Mouse (Mus musculus): Measurements from ENCODE around the gene Adssl1. TPM values are rescaled to one million over a fixed set of nuclear protein-coding genes. Genes with fewer than 3 reads are reported as not detected.
A peak's percentile ranks its signal among the peaks of the same experiment; 100 is the strongest.

Gene Adssl1
- polyA plus RNA-seq, 1 experiment = 202 TPM

GRCm38 (mm10) chr12:112683351-112683750 lies 63.5 kb downstream of the Adssl1 start:
- Histone ChIP-seq H3K27me3 (ENCODE audit: control insufficient read depth, insufficient read depth, insufficient read length) (no peaks in the 10 kb centered on the region), H3K4me2 (ENCODE audit: low read depth) (no peak overlapping the region), H3K36me3 (ENCODE audit: control insufficient read depth, insufficient read depth) (no peaks in the 10 kb centered on the region), H3K4me3 (no peak overlapping the region), H3ac (ENCODE audit: control insufficient read depth, insufficient read length) (no peak overlapping the region), H3K79me2 (ENCODE audit: control insufficient read depth, insufficient read depth) (no peaks in the 10 kb centered on the region)
- TF ChIP-seq MYOD1 (IDR thresholded peaks at IDR 0.05; ENCODE audit: control insufficient read depth in 1 of 3, insufficient read length in 2 of 3, low read depth in 2 of 3) (peak in 1 of 3 experiments; percentile 5), MYOG (IDR thresholded peaks at IDR 0.05; ENCODE audit: control insufficient read depth in 1 of 3, insufficient read depth in 1 of 3, insufficient read length in 2 of 3, low read depth in 2 of 3) (no peak), MAX (IDR thresholded peaks at IDR 0.05; ENCODE audit: low read depth) (no peak)

GRCm38 (mm10) chr12:112688458-112688857 lies 68.6 kb downstream of the Adssl1 start:
- TF ChIP-seq E2F4 (IDR thresholded peaks at IDR 0.05; ENCODE audit: insufficient read depth) (no peak), MYOD1 (IDR thresholded peaks at IDR 0.05; ENCODE audit: control insufficient read depth in 1 of 3, insufficient read length in 2 of 3, low read depth in 2 of 3) (no peak), POLR2A (IDR thresholded peaks at IDR 0.05; ENCODE audit: insufficient read length, low read depth) (no peak), SRF (IDR thresholded peaks at IDR 0.05; ENCODE audit: control insufficient read depth, insufficient read length, low read depth) (no peak), TCF3 (IDR thresholded peaks at IDR 0.05; ENCODE audit: insufficient read length, low read depth) (no peak), CEBPB (IDR thresholded peaks at IDR 0.05; ENCODE audit: insufficient read depth, poor library complexity, severe bottlenecking) (no peak), USF1 (IDR thresholded peaks at IDR 0.05; ENCODE audit: low read depth) (no peak), POLR2AphosphoS2 (IDR thresholded peaks at IDR 0.05; ENCODE audit: insufficient read length, low read depth) (no peak), TCF12 (IDR thresholded peaks at IDR 0.05; ENCODE audit: insufficient read depth, poor library complexity, severe bottlenecking) (no peak), MYOG (IDR thresholded peaks at IDR 0.05; ENCODE audit: control insufficient read depth in 1 of 3, insufficient read depth in 1 of 3, insufficient read length in 2 of 3, low read depth in 2 of 3) (no peak), REST (IDR thresholded peaks at IDR 0.05; ENCODE audit: insufficient read depth, insufficient read length) (no peak), MAX (IDR thresholded peaks at IDR 0.05; ENCODE audit: low read depth) (no peak)
- Histone ChIP-seq H3K79me2 (ENCODE audit: control insufficient read depth, insufficient read depth) (peaks cover 3% of the 10 kb centered on the region), H3K4me2 (ENCODE audit: low read depth) (peak overlapping the region; percentile 12), H3ac (ENCODE audit: control insufficient read depth, insufficient read length) (no peak overlapping the region), H3K4me3 (no peak overlapping the region), H3K36me3 (ENCODE audit: control insufficient read depth, insufficient read depth) (no peaks in the 10 kb centered on the region), H3K27me3 (ENCODE audit: control insufficient read depth, insufficient read depth, insufficient read length) (no peaks in the 10 kb centered on the region)

Other genes with a start within 250 kb of the Adssl1 start
- 0.05 TPM for gene A530016L24Rik, start 130.6 kb upstream of the Adssl1 start, polyA plus RNA-seq (2012; fragmentation: generic; extraction: Trizol)
- gene Tmem179, start 103.3 kb upstream of the Adssl1 start, polyA plus RNA-seq (2012; fragmentation: generic; extraction: Trizol) = 0.01 TPM
- 70.1 TPM for gene Inf2, start 31.3 kb upstream of the Adssl1 start, polyA plus RNA-seq (2012; fragmentation: generic; extraction: Trizol)
- 85.6 TPM for gene Siva1, start 24.6 kb downstream of the Adssl1 start, polyA plus RNA-seq (2012; fragmentation: generic; extraction: Trizol)
- gene Akt1, start 54.8 kb downstream of the Adssl1 start, polyA plus RNA-seq (2012; fragmentation: generic; extraction: Trizol) = 352 TPM
- gene Zbtb42, start 58.8 kb downstream of the Adssl1 start, polyA plus RNA-seq (2012; fragmentation: generic; extraction: Trizol) = 4.4 TPM
- gene Cep170b, start 100.4 kb downstream of the Adssl1 start, polyA plus RNA-seq (2012; fragmentation: generic; extraction: Trizol) = 22.8 TPM
- 0.08 TPM for gene Pld4, start 140.6 kb downstream of the Adssl1 start, polyA plus RNA-seq (2012; fragmentation: generic; extraction: Trizol)
- 24.4 TPM for gene Ahnak2, start 182.6 kb downstream of the Adssl1 start, polyA plus RNA-seq (2012; fragmentation: generic; extraction: Trizol)
- gene Clba1, start 188.9 kb downstream of the Adssl1 start, polyA plus RNA-seq (2012; fragmentation: generic; extraction: Trizol) = 9.6 TPM
- 21.5 TPM for gene Cdca4, start 209.4 kb downstream of the Adssl1 start, polyA plus RNA-seq (2012; fragmentation: generic; extraction: Trizol)
- 0.02 TPM for gene Gpr132, start 248.2 kb downstream of the Adssl1 start, polyA plus RNA-seq (2012; fragmentation: generic; extraction: Trizol)

All from myocyte (in vitro differentiated cells).